Mouse (Mus musculus) bone marrow macrophage, adult 2 months (primary cell): ENCODE measurements around the gene Kcnh1.

Experiments
- CTCF ChIP-seq: IDR thresholded peaks from 2 replicates; pipeline ENCODE4 v1.5.1; 2012; ENCODE audit warnings: low read depth, mild to moderate bottlenecking, low read length, moderate library complexity
- POLR2A ChIP-seq: IDR thresholded peaks from 2 replicates; pipeline ENCODE4 v1.6.1; 2012; ENCODE audit warnings: mild to moderate bottlenecking, low read depth, low read length, borderline replicate concordance

GRCm38 (mm10) chr1:192421377-192422166 is 231.0 kb downstream of the Kcnh1 start:
- TF ChIP-seq POLR2A (no peak), CTCF (no peak)
